Mouse (Mus musculus): ENCODE data around the gene Vmac. TPM values are rescaled to one million over a fixed set of nuclear protein-coding genes. Genes with fewer than 3 reads are reported as not detected.

The Vmac gene
- total RNA-seq, 2 experiments from 2014 or later, result 7.5 to 8.0 TPM

GRCm38 (mm10) chr17:56688689-56689088 is 29.1 kb downstream of the Vmac start:
- no peak for DNase-seq (ENCODE audit: low spot score in 2 of 2)

GRCm38 (mm10) chr17:56688045-56688444 is 29.8 kb downstream of the Vmac start:
- no peak for DNase-seq (ENCODE audit: low spot score in 2 of 2)

- no peak for DNase-seq (ENCODE audit: low spot score in 2 of 2)
These were observed 31.0 kb downstream of the Vmac start for GRCm38 (mm10) chr17:56686801-56687200.

DNA sequence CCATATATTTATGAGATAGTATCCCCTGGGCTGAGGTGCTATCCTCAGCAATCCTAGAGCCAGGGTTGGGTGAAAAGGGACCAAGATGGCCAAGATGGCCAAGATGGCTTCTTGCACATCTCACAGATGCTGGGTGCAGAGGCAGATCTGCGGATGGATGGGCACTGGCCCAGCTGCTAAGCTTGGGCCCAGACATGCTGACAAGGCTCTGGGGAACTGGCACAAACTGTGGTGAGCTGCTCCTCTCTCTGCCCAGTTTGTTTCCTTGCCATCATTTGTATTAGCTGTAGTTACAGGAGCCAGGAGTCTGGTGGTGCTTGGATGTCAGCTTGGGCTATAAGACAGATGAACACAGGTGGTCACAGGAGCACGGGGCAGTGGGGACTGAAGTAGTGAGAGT is 33.2 kb downstream of the Vmac start:
- no peak for DNase-seq (ENCODE audit: low spot score in 2 of 2)

GRCm38 (mm10) chr17:56683546-56684140 is 34.2 kb downstream of the Vmac start:
- DNase-seq (ENCODE audit: low spot score in 2 of 2), result no peak

- no peak for DNase-seq (ENCODE audit: low spot score in 2 of 2)
These were observed 34.9 kb downstream of the Vmac start for GRCm38 (mm10) chr17:56682880-56683279.

DNA sequence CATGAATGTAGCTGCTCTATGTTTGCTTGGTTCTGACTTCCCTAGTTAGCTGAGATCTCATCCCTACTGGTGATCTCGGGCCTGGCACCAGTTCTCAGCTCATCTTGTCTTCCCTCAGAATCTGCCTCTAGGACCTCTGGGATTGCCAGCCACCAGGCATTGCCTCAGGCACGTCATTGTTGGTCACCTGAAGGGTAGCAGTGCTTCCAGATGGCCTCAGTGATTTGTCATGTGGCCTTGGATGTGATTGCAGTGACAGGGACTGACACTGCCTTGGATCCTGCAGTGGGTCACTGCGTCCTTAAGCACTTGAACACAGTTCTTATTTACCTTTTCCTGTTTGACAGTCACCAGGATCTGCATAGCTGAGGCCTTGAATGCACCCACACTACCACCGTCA is 36.0 kb downstream of the Vmac start:
- no peak for DNase-seq (ENCODE audit: low spot score in 2 of 2)

DNA sequence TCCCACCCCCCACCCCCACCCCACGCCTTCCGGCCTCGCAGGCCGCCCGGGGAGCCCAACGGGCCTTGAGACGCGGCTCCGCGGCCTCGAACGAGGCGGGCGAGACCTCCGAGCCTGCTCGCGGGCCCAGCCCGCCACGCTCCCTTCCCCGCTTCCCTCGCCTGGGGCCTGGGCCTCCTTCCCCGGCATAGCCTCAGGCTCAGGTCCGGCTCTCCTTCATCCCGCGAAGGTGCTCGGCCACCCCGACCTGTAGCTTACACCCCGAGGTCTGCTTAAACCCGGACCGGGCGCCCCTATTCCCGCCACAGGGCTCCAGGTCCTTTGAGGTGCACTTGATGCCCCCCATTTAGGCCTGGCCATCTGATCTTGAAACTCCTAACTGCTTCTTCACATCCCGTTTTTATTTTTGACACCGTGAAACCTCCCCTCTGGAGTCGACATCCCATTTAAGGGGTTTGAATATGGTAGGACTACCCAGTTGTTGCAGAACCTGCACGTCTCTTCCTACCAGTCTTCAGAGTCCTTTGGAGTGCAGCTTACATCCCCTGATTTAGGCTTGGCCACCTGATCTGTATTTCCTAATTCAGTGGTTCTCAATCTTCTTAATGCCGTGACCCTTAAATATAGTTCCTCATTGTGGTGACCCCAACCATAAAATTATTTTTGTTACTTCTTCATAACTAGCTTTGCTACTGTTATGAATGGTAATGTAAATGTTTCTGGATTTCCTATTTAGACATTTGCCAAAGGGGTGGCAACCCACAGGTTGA is 44.0 kb downstream of the Vmac start:
- DNase-seq (ENCODE audit: low spot score in 2 of 2), result peak in 1 of 2 experiments; percentile 47

DNA sequence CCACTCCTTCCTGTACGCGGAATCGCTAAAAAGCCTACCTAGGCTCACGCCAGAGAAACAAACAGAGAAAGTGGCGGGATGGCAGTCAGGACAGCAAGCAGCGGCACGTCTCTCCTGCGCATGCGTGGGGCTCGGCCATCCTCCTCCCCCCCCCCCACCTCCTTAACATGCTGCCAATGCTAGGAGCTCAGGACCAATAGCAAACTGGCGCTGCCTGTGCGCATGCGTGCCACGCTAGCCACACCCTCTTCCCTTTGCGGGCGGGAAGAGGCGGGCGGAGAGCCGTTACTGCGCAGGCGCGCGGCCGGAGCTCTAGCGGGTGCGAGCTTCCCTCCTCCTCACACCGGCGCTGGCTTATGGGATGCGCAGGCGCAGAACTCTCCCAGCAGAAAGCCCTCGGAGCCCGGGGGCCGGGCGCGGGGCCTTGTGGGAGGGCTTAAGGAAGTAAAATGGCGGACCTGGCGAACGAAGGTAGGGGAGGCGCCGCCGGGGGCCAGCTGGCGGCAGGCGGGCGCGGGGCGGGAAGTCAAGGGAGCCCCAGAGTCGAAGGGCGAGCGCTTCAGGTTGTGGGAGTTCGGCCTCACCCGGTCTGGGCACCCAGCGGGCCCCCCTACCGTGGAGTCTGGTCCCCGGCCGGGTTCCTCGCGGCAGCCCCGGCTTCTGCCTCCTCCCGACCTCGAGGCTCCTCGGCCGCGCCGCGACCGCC is 44.7 kb downstream of the Vmac start, which contains the start of gene Ranbp3:
TSS of gene Ranbp3 (plus strand) at position 354 of the 706 bp plus-strand sequence.
- peak; percentile 99 to 100 for DNase-seq (ENCODE audit: low spot score in 2 of 2)

GRCm38 (mm10) chr17:56669766-56670165 is 48.1 kb downstream of the Vmac start:
- DNase-seq (ENCODE audit: low spot score in 2 of 2), result no peak

GRCm38 (mm10) chr17:56668384-56669144 is 49.3 kb downstream of the Vmac start:
- peak; percentile 73 to 85 for DNase-seq (ENCODE audit: low spot score in 2 of 2)

- no peak for DNase-seq (ENCODE audit: low spot score in 2 of 2)
These were observed 50.2 kb downstream of the Vmac start for GRCm38 (mm10) chr17:56667591-56667990.

DNA sequence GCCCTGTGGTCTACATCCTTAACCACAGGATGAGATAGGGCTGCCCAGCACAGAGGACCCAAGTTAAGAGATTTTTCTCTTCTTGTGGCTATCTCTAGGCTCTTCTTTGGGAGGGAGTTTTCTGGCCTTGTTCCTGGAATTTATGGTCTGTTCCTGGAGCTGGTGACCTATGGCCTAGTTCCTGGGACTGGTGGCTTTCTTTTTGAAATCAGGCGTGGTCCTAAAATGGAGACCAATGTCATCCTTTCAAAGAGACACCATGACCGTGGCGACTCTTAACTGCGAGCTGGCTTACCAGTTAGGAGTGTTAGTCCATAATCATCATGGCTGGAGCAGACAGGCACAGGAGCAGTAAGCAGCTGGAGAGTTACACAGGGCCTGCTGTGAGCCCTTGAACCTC is 51.4 kb downstream of the Vmac start:
- DNase-seq (ENCODE audit: low spot score in 2 of 2), result no peak

- no peak for DNase-seq (ENCODE audit: low spot score in 2 of 2)
These were observed 53.5 kb downstream of the Vmac start for GRCm38 (mm10) chr17:56664333-56664732.

Other genes with a start within 250 kb of the Vmac start
- 100 to 1,000 TPM; 115 TPM for gene Ptprs, start 241.5 kb downstream of the Vmac start, total RNA-seq (2021)
- gene Znrf4, start 205.6 kb downstream of the Vmac start, total RNA-seq (2021), result not detected
- gene Gm20219, start 163.6 kb downstream of the Vmac start, total RNA-seq (2021), result 1 to 10 TPM in 1 of 2 experiments, under 1 TPM in 1; 0.83 to 1.4 TPM
- gene Safb2, start 133.4 kb downstream of the Vmac start, total RNA-seq (2021), result 10 to 100 TPM; 56.4 to 78.9 TPM
- 100 to 1,000 TPM in 1 of 2 experiments, 10 to 100 TPM in 1; 96.9 to 117 TPM for gene Safb, start 133.2 kb downstream of the Vmac start, total RNA-seq (2021)
- gene 2410015M20Rik, start 108.3 kb downstream of the Vmac start, total RNA-seq (2021), result 100 to 1,000 TPM; 232 to 255 TPM
- 1,000 to 10,000 TPM; 1,009 to 1,061 TPM for gene Rpl36, start 104.6 kb downstream of the Vmac start, total RNA-seq (2021)
- 10 to 100 TPM; 58.1 to 59.2 TPM for gene Lonp1, start 91.1 kb downstream of the Vmac start, total RNA-seq (2021)
- gene Catsperd, start 89.9 kb downstream of the Vmac start, total RNA-seq (2021), result not detected
- gene Ranbp3, start 44.7 kb downstream of the Vmac start, total RNA-seq (2021), result 10 to 100 TPM; 58.6 to 59.4 TPM
- 100 to 1,000 TPM; 358 to 365 TPM for gene Ndufa11, start 255 bp downstream of the Vmac start, total RNA-seq (2021)
- gene Nrtn, start 39.5 kb upstream of the Vmac start, total RNA-seq (2021), result 1 to 10 TPM; 1.0 to 1.9 TPM
- 10 to 100 TPM; 21.6 to 21.7 TPM for gene Dus3l, start 46.7 kb upstream of the Vmac start, total RNA-seq (2021)
- gene Prr22, start 52.2 kb upstream of the Vmac start, total RNA-seq (2021), result under 1 TPM; 0.47 to 0.49 TPM
- gene Rfx2, start 113.0 kb upstream of the Vmac start, total RNA-seq (2021), result 10 to 100 TPM in 1 of 2 experiments, 1 to 10 TPM in 1; 8.2 to 10.6 TPM
- not detected for gene Acsbg2, start 156.4 kb upstream of the Vmac start, total RNA-seq (2021)
- not detected for gene 1700061G19Rik, start 157.5 kb upstream of the Vmac start, total RNA-seq (2021)
- 10 to 100 TPM; 23.9 to 27.2 TPM for gene Mllt1, start 217.4 kb upstream of the Vmac start, total RNA-seq (2021)

Measured in gastrocnemius, postnatal 4 days (tissue).